ENCODE assay signal across 8 mouse cellular contexts in genomic region chr15:59828421-59828820, GRCm38 (mm10).
DNase-seq lines count a peak whose midpoint lies in the region; ATAC-seq and TF ChIP-seq lines count a peak whose summit lies in the region.

No protein-coding gene starts in this region.

- no peak overlapping the region for H3K27ac ChIP-seq in MEL (ENCODE audit: control insufficient read depth, low read depth, low read length)
- H3K27ac ChIP-seq in hindbrain, embryonic 10.5 days, result no peak overlapping the region
- no peak overlapping the region for H3K27ac ChIP-seq in lung, embryonic 16.5 days (ENCODE audit: low read length)

- no peaks in the 10 kb centered on the region for H3K79me2 ChIP-seq in MEL (ENCODE audit: control insufficient read depth, insufficient read depth, low read length, poor library complexity)

- DNase-seq in MEL (ENCODE audit: low read depth, low spot score), result peak; percentile 54
- peak; percentile 67 for DNase-seq in cerebellum, adult 11-12 months
- peak; percentile 80 for DNase-seq in forelimb bud, embryonic 11.5 days (ENCODE audit: low read depth, low spot score)
- peak; percentile 73 for DNase-seq in hindbrain, embryonic 10.5 days (ENCODE audit: low spot score)
- DNase-seq in layer of hippocampus, adult 9-10 months (ENCODE audit: low spot score), result peak; percentile 67
- DNase-seq in ovary, adult 18-20 months (ENCODE audit: low spot score), result peak; percentile 47
- DNase-seq in thymus, postnatal 10 days (ENCODE audit: low spot score in 2 of 2), result peak; percentile 26 to 67

- H3K36me3 ChIP-seq in MEL (ENCODE audit: control insufficient read depth in 1 of 2, insufficient read depth in 2 of 2, low read length in 2 of 2), result no peaks in the 10 kb centered on the region
- H3K36me3 ChIP-seq in hindbrain, embryonic 10.5 days, result no peaks in the 10 kb centered on the region
- H3K36me3 ChIP-seq in lung, embryonic 16.5 days (ENCODE audit: control insufficient read depth, insufficient read depth, low read length), result no peaks in the 10 kb centered on the region

- no peak for TF ChIP-seq EP300 in MEL (IDR thresholded peaks at IDR 0.05; ENCODE audit: low read depth in 1 of 2, low read length in 2 of 2)

- H3K4me3 ChIP-seq in MEL (ENCODE audit: control insufficient read depth in 1 of 2, insufficient read depth in 1 of 2, low read depth in 2 of 2, low read length in 2 of 2), result no peak overlapping the region
- H3K4me3 ChIP-seq in hindbrain, embryonic 10.5 days, result no peak overlapping the region
- no peak overlapping the region for H3K4me3 ChIP-seq in lung, embryonic 16.5 days (ENCODE audit: low read length)

- H3K4me1 ChIP-seq in MEL (ENCODE audit: control insufficient read depth in 1 of 2, insufficient read depth in 2 of 2, low read length in 2 of 2), result no peaks in the 10 kb centered on the region; a peak in 1 of 4 replicates
- peaks cover 17% of the 10 kb centered on the region for H3K4me1 ChIP-seq in hindbrain, embryonic 10.5 days (replicated peaks)
- H3K4me1 ChIP-seq in lung, embryonic 16.5 days (replicated peaks; ENCODE audit: control insufficient read depth, insufficient read depth, low read length), result peaks cover 10% of the 10 kb centered on the region; the same call in 1 of the 2 replicates

- 0 out of 2 replicates have a peak overlapping the region, but pooled peaks have one; percentile 5 for H3K4me2 ChIP-seq in lung, embryonic 16.5 days (ENCODE audit: low read depth, low read length)

- no peaks in the 10 kb centered on the region for H3K27me3 ChIP-seq in MEL (ENCODE audit: control insufficient read depth in 1 of 2, insufficient read depth in 2 of 2, low read length in 2 of 2)
- H3K27me3 ChIP-seq in hindbrain, embryonic 10.5 days (ENCODE audit: insufficient read depth, poor library complexity, severe bottlenecking), result no peaks in the 10 kb centered on the region
- H3K27me3 ChIP-seq in lung, embryonic 16.5 days (ENCODE audit: control insufficient read depth, insufficient read depth, low read depth, low read length), result no peaks in the 10 kb centered on the region

- peak; percentile 51 for ATAC-seq in lung, embryonic 16.5 days (ENCODE audit: low read depth)

- H3K9me3 ChIP-seq in MEL (replicated peaks; ENCODE audit: insufficient read depth, low read length), result no peaks in the 10 kb centered on the region
- no peaks in the 10 kb centered on the region for H3K9me3 ChIP-seq in hindbrain, embryonic 10.5 days
- no peaks in the 10 kb centered on the region for H3K9me3 ChIP-seq in lung, embryonic 16.5 days (ENCODE audit: control insufficient read depth, low read length)

- TF ChIP-seq POLR2A in MEL (IDR thresholded peaks at IDR 0.05; ENCODE audit: control insufficient read depth in 1 of 2, insufficient read depth in 1 of 2, low read depth in 1 of 2, low read length in 2 of 2, poor library complexity in 1 of 2), result no peak

- WGBS in hindbrain, embryonic 10.5 days, result 21% methylated on average over 5 of the region's 5 CpGs
- WGBS in lung, embryonic 16.5 days, result 22% methylated on average over 5 of the region's 5 CpGs

- peak; percentile 70 for TF ChIP-seq RAD21 in MEL (IDR thresholded peaks at IDR 0.05; ENCODE audit: low read depth, low read length)

- peak; percentile 66 to 81 (median 75) for TF ChIP-seq CTCF in MEL (IDR thresholded peaks at IDR 0.05 in 2 of 3, conservative IDR thresholded peaks at IDR 0.05 in 1 of 3; ENCODE audit: control insufficient read depth in 1 of 3, insufficient read depth in 1 of 3, low read depth in 2 of 3, low read length in 3 of 3, poor library complexity in 1 of 3, severe bottlenecking in 1 of 3)

- no peak overlapping the region for H3K9ac ChIP-seq in MEL (ENCODE audit: control insufficient read depth, low read depth, low read length, poor library complexity, severe bottlenecking)
- H3K9ac ChIP-seq in lung, embryonic 16.5 days (ENCODE audit: low read length), result no peak overlapping the region

TF ChIP-seq in MEL, 35 proteins besides CTCF, POLR2A, EP300 and RAD21:
- TF ChIP-seq ZC3H11A (IDR thresholded peaks at IDR 0.05; ENCODE audit: low read depth, low read length) (peak; percentile 54; the same call in 1 of the 2 replicates), GATA1 (IDR thresholded peaks at IDR 0.05; ENCODE audit: low read depth, low read length) (no peak), KAT2A (conservative IDR thresholded peaks at IDR 0.05; ENCODE audit: low read depth, low read length) (no peak), SMC3 (IDR thresholded peaks at IDR 0.05; ENCODE audit: low read depth, low read length) (peak; percentile 77)
